Mouse (Mus musculus) monocyte, adult 2 months (primary cell): ENCODE results near the gene Cluh.

Experiments
- DNase-seq, 2 experiments: peaks; one replicate each; pipeline ENCODE4 v3.0.0; 2022; ENCODE audit warnings: low spot score in 2 of 2, low read depth in 1 of 2

Cluh gene

GRCm38 (mm10) chr11:74672901-74673513 lies 23.7 kb downstream of the Cluh start:
- no peak for DNase-seq

- no peak for DNase-seq
These were observed 24.3 kb downstream of the Cluh start for GRCm38 (mm10) chr11:74673561-74673960.

- DNase-seq, result no peak
These were observed 25.4 kb downstream of the Cluh start for GRCm38 (mm10) chr11:74674713-74675112.

- DNase-seq, result no peak
These were observed 25.9 kb downstream of the Cluh start for GRCm38 (mm10) chr11:74675156-74675555.

- DNase-seq, result no peak
These were observed 42.9 kb downstream of the Cluh start for GRCm38 (mm10) chr11:74692151-74692550.

GRCm38 (mm10) chr11:74699505-74699904 lies 50.2 kb downstream of the Cluh start:
- no peak for DNase-seq

- DNase-seq, result no peak
These were observed 54.8 kb downstream of the Cluh start for GRCm38 (mm10) chr11:74704068-74704467.

- DNase-seq, result no peak
These were observed 59.5 kb downstream of the Cluh start for GRCm38 (mm10) chr11:74708781-74709180.

GRCm38 (mm10) chr11:74710671-74711070 lies 61.4 kb downstream of the Cluh start:
- no peak for DNase-seq

GRCm38 (mm10) chr11:74715971-74716525 lies 66.8 kb downstream of the Cluh start:
- DNase-seq, result no peak
